13 mouse cellular contexts compared by ENCODE assay signal in the genomic region with DNA sequence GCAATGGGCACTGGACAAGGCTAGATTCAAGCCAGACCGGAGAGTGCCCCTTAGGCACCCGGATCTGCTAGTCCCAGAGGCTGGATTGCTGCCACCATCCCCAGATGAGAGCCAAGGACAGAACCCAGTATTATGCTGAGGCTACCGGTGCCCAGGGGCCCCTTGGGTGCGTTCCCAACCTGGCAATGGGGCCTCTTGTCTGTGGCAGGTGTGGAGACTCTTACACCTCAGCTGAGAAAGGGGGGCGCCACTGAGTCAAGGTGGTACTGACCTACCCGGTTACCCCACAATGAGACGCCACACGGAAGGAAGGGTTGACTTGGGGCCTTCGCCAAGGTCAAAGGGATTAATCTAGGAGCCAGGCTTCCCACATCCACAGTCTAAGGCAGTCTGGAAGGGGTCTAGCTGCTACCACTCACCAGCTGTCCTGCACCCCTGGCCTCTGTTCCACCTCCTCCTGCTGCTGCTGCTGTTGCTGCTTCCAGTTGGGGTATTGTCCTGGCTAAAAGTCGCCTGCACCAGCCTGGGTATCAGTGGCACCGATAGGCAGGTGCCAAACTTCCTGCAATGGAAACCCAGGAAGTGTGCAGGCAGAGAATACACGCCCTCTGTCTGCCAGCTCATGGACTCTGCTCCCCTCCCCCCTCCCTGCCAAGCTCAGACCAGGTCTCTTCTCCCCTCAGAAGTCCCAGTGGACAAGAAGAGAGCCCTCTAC. TPM values are rescaled to one million over a fixed set of nuclear protein-coding genes. Genes with fewer than 3 reads are reported as not detected.
DNase-seq lines count a peak whose midpoint lies in the region; ATAC-seq and TF ChIP-seq lines count a peak whose summit lies in the region.
"Had no signal": no experiment of that assay in that cellular context is flagged by ENCODE, and none has a peak within 500 bp of the region (broad histone marks: within the 10 kb centered on the region; RNA-seq: fewer than 3 reads in every experiment).

No protein-coding gene starts in this region.

- peak; percentile 38 for TF ChIP-seq CTCF in heart, adult 2 months (IDR thresholded peaks at IDR 0.05)

- 53% methylated on average over 12 of the region's 12 CpGs for WGBS in heart, adult 2 months
- WGBS in heart, embryonic 10.5 days = 66% methylated on average over 12 of the region's 12 CpGs
- 74% methylated on average over 12 of the region's 12 CpGs for WGBS in limb, embryonic 15.5 days

- H3K9ac ChIP-seq in heart, adult 2 months (ENCODE audit: low read depth, low read length) = peak overlapping the region; percentile 91
- H3K9ac ChIP-seq in limb, embryonic 15.5 days = no peak overlapping the region
- H3K9ac ChIP-seq: liver, embryonic 13.5 days had no signal

- H3K4me2 ChIP-seq in limb, embryonic 15.5 days = no peak overlapping the region
- H3K4me2 ChIP-seq: liver, embryonic 13.5 days had no signal

- H3K27ac ChIP-seq in heart, adult 2 months = peak overlapping the region; percentile 92
- H3K27ac ChIP-seq in heart, embryonic 10.5 days = peak overlapping the region; percentile 91
- peak overlapping the region; percentile 27; the same call in 1 of the 2 replicates for H3K27ac ChIP-seq in limb, embryonic 15.5 days
- H3K27ac ChIP-seq: liver, embryonic 13.5 days had no signal

- no peaks in the 10 kb centered on the region for H3K79me2 ChIP-seq in heart, adult 2 months (replicated peaks; ENCODE audit: control insufficient read depth, insufficient read depth, low read length)

- intact Hi-C loops in heart, adult 2 months (cut with DNase I) = no loop called here

- DNase-seq in heart, adult 2 months = peak in 1 of 2 experiments; percentile 64
- no peak for DNase-seq in heart, postnatal 4 days
- no peak for DNase-seq in heart, embryonic 10.5 days (ENCODE audit: low spot score)
- no peak for DNase-seq in spleen, postnatal 36 days (ENCODE audit: low spot score in 2 of 2)
- no peak for DNase-seq in urinary bladder, adult 2 months (ENCODE audit: low spot score)
- DNase-seq: adrenal gland, adult 8-10 months; cerebellum, adult 11 months; liver, embryonic 13.5 days; thymus, postnatal 14 days had no signal

- peak overlapping the region; percentile 25 for H3K4me3 ChIP-seq in heart, adult 2 months
- peak overlapping the region; percentile 38 for H3K4me3 ChIP-seq in megakaryocyte, embryonic 14.5 days (replicated peaks)
- no peak overlapping the region; the same call in 1 of the 2 replicates for H3K4me3 ChIP-seq in heart, embryonic 10.5 days
- no peak overlapping the region for H3K4me3 ChIP-seq in limb, embryonic 15.5 days
- H3K4me3 ChIP-seq: liver, embryonic 13.5 days had no signal

- H3K27me3 ChIP-seq in heart, adult 2 months (ENCODE audit: control insufficient read depth, insufficient read depth, low read length) = no peaks in the 10 kb centered on the region
- H3K27me3 ChIP-seq in megakaryocyte, embryonic 14.5 days (replicated peaks) = peaks cover 90% of the 10 kb centered on the region
- H3K27me3 ChIP-seq in heart, embryonic 10.5 days (ENCODE audit: insufficient read depth, poor library complexity, severe bottlenecking) = peaks cover 7% of the 10 kb centered on the region; the same call in 1 of the 2 replicates
- no peaks in the 10 kb centered on the region for H3K27me3 ChIP-seq in limb, embryonic 15.5 days

- H3K9me3 ChIP-seq in megakaryocyte, embryonic 14.5 days = peaks cover 6% of the 10 kb centered on the region
- no peaks in the 10 kb centered on the region for H3K9me3 ChIP-seq in heart, embryonic 10.5 days
- no peaks in the 10 kb centered on the region for H3K9me3 ChIP-seq in limb, embryonic 15.5 days
- H3K9me3 ChIP-seq: liver, embryonic 13.5 days had no signal

- peaks cover 30% of the 10 kb centered on the region for H3K4me1 ChIP-seq in heart, adult 2 months (ENCODE audit: control insufficient read depth, insufficient read depth, low read length)
- peaks cover 60% of the 10 kb centered on the region for H3K4me1 ChIP-seq in megakaryocyte, embryonic 14.5 days
- peaks cover 78% of the 10 kb centered on the region for H3K4me1 ChIP-seq in heart, embryonic 10.5 days
- peaks cover 41% of the 10 kb centered on the region for H3K4me1 ChIP-seq in limb, embryonic 15.5 days

- TF ChIP-seq EP300 in heart, adult 2 months (IDR thresholded peaks at IDR 0.05; ENCODE audit: insufficient read depth, low read depth, low read length) = peak; percentile 72; the same call in 1 of the 2 replicates

- no peaks in the 10 kb centered on the region for H3K36me3 ChIP-seq in heart, adult 2 months (ENCODE audit: control insufficient read depth, insufficient read depth, low read length)
- no peaks in the 10 kb centered on the region for H3K36me3 ChIP-seq in megakaryocyte, embryonic 14.5 days (replicated peaks; ENCODE audit: low read length)
- H3K36me3 ChIP-seq in heart, embryonic 10.5 days = no peaks in the 10 kb centered on the region
- no peaks in the 10 kb centered on the region for H3K36me3 ChIP-seq in limb, embryonic 15.5 days
- H3K36me3 ChIP-seq: liver, embryonic 13.5 days had no signal

- no peak for ATAC-seq in megakaryocyte, adult 5-6 weeks (ENCODE audit: poor library complexity, severe bottlenecking)
- ATAC-seq in limb, embryonic 15.5 days (ENCODE audit: insufficient number of reproducible peaks, low FRiP score, low TSS enrichment, low read depth) = no peak

- peak; percentile 76 for TF ChIP-seq POLR2A in heart, adult 2 months (IDR thresholded peaks at IDR 0.05; ENCODE audit: insufficient read depth, low read depth, low read length)

RNA-seq across cellular contexts. Expression of a gene that starts 4.6 kb away (rescaled TPM):
- 100 to 1,000 TPM; 236 to 263 TPM for total RNA-seq in heart, adult 2 months (2021)
- polyA plus RNA-seq in heart, adult 2 months (2012; rRNA removed) = 297 and 303 TPM in 2 replicates
- 100 to 1,000 TPM; 122 to 145 TPM for total RNA-seq in heart, postnatal 4 days (2021)
- 4.7 and 17.1 TPM in 2 replicates for polyA plus RNA-seq in megakaryocyte, embryonic 14.5 days (2012; ENCODE audit: insufficient read depth, low replicate concordance)
- total RNA-seq in megakaryocyte, adult 5-6 weeks (2015) = not detected in 2 replicates
- not detected in 2 replicates for total RNA-seq in megakaryocyte, adult 5-6 weeks (2017)
- 61.9 and 62.7 TPM in 2 replicates for polyA plus RNA-seq in heart, embryonic 10.5 days (2016; fragmentation: Nextera tagmentation; extraction: Ambion mirVana)
- polyA plus RNA-seq in limb, embryonic 15.5 days (2015; fragmentation: Nextera tagmentation; extraction: Ambion mirVana) = 27.1 and 29.3 TPM in 2 replicates
- 95.1 and 129 TPM in 2 replicates for polyA plus RNA-seq in urinary bladder, adult 2 months (2012; rRNA removed)

RNA-seq across cellular contexts. Expression of a gene that starts 17.1 kb away (rescaled TPM):
- 10 to 100 TPM; 16.5 to 20.2 TPM for total RNA-seq in heart, adult 2 months (2021)
- 35.5 and 36.6 TPM in 2 replicates for polyA plus RNA-seq in heart, adult 2 months (2012; rRNA removed)
- 1 to 10 TPM; 3.1 to 3.2 TPM for total RNA-seq in heart, postnatal 4 days (2021)
- 1.1 TPM in 1 of 2 replicates, not detected in the other for polyA plus RNA-seq in megakaryocyte, embryonic 14.5 days (2012; ENCODE audit: insufficient read depth, low replicate concordance)
- 0.16 TPM in 1 of 2 replicates, not detected in the other for total RNA-seq in megakaryocyte, adult 5-6 weeks (2015)
- 0.26 TPM in 1 of 2 replicates, not detected in the other for total RNA-seq in megakaryocyte, adult 5-6 weeks (2017)
- 0.96 and 2.4 TPM in 2 replicates for polyA plus RNA-seq in heart, embryonic 10.5 days (2016; fragmentation: Nextera tagmentation; extraction: Ambion mirVana)
- polyA plus RNA-seq in limb, embryonic 15.5 days (2015; fragmentation: Nextera tagmentation; extraction: Ambion mirVana) = 0.20 and 0.29 TPM in 2 replicates
- polyA plus RNA-seq in urinary bladder, adult 2 months (2012; rRNA removed) = 0.87 and 0.94 TPM in 2 replicates

RNA-seq across cellular contexts. Expression of a gene that starts 22.3 kb away (rescaled TPM):
- total RNA-seq in heart, adult 2 months (2021) = 100 to 1,000 TPM; 118 to 132 TPM
- polyA plus RNA-seq in heart, adult 2 months (2012; rRNA removed) = 183 and 258 TPM in 2 replicates
- total RNA-seq in heart, postnatal 4 days (2021) = 10 to 100 TPM; 32.5 to 33.6 TPM
- polyA plus RNA-seq in megakaryocyte, embryonic 14.5 days (2012; ENCODE audit: insufficient read depth, low replicate concordance) = not detected in 2 replicates
- total RNA-seq in megakaryocyte, adult 5-6 weeks (2015) = not detected in 2 replicates
- not detected in 2 replicates for total RNA-seq in megakaryocyte, adult 5-6 weeks (2017)
- polyA plus RNA-seq in heart, embryonic 10.5 days (2016; fragmentation: Nextera tagmentation; extraction: Ambion mirVana) = 0.20 and 0.34 TPM in 2 replicates
- 0.14 and 0.52 TPM in 2 replicates for polyA plus RNA-seq in limb, embryonic 15.5 days (2015; fragmentation: Nextera tagmentation; extraction: Ambion mirVana)
- polyA plus RNA-seq in urinary bladder, adult 2 months (2012; rRNA removed) = 0.10 and 0.14 TPM in 2 replicates
- total RNA-seq: hematopoietic stem cell, adult 5-6 weeks had no signal

Comparison
In these comparisons a context has a peak if more than half of its experiments do, and no peak if none do; other contexts are left out.
1. H3K4me3 ChIP-seq: peak in heart, adult 2 months (single experiment) and megakaryocyte, embryonic 14.5 days (single experiment); none in heart, embryonic 10.5 days (single experiment) and limb, embryonic 15.5 days (single experiment).
2. RNA of a gene that starts 17.1 kb away (polyA plus RNA-seq): 35.5 to 36.6 TPM in heart, adult 2 months; 0.96 to 2.4 TPM in heart, embryonic 10.5 days, 1.1 TPM in megakaryocyte, embryonic 14.5 days, 0.87 to 0.94 TPM in urinary bladder, adult 2 months and 0.20 to 0.29 TPM in limb, embryonic 15.5 days; every median in the first group is over 10 times any median in the second.
3. RNA of a gene that starts 22.3 kb away (polyA plus RNA-seq): 183 to 258 TPM in heart, adult 2 months; 0.20 to 0.34 TPM in heart, embryonic 10.5 days, 0.14 to 0.52 TPM in limb, embryonic 15.5 days, 0.10 to 0.14 TPM in urinary bladder, adult 2 months and not detected in megakaryocyte, embryonic 14.5 days; every median in the first group is over 100 times any median in the second.
4. H3K27ac ChIP-seq: peak in every context shown above with its lines; median percentile 92 in heart, adult 2 months; 91 in heart, embryonic 10.5 days; 27 in limb, embryonic 15.5 days.